Mouse (Mus musculus): ENCODE measurements around the gene Imp3. TPM values are rescaled to one million over a fixed set of nuclear protein-coding genes. Genes with fewer than 3 reads are reported as not detected.

Gene Imp3
- polyA plus RNA-seq, 1 experiment from 2014 or later: 74.3 TPM

GRCm38 (mm10) chr9:56975199-56975598, 37.9 kb downstream of the Imp3 start:
- H3K9me3 ChIP-seq: no peaks in the 10 kb centered on the region
- ATAC-seq (ENCODE audit: insufficient number of reproducible peaks, insufficient read depth, low FRiP score, low TSS enrichment): no peak
- no peak overlapping the region for H3K4me3 ChIP-seq
- 82% methylated on average over 3 of the region's 3 CpGs for WGBS
- H3K27me3 ChIP-seq: no peaks in the 10 kb centered on the region
- no peak overlapping the region for H3K9ac ChIP-seq
- H3K4me1 ChIP-seq: no peaks in the 10 kb centered on the region
- H3K27ac ChIP-seq: no peak overlapping the region
- no peak overlapping the region for H3K4me2 ChIP-seq (replicated peaks)
- H3K36me3 ChIP-seq: peaks cover 14% of the 10 kb centered on the region

GRCm38 (mm10) chr9:56980186-56980585, 42.9 kb downstream of the Imp3 start:
- Histone ChIP-seq H3K9ac (no peak overlapping the region), H3K27me3 (no peaks in the 10 kb centered on the region), H3K36me3 (peaks cover 12% of the 10 kb centered on the region; the same call in 1 of the 2 replicates), H3K9me3 (no peaks in the 10 kb centered on the region), H3K4me3 (no peak overlapping the region), H3K4me1 (no peaks in the 10 kb centered on the region), H3K27ac (no peak overlapping the region), H3K4me2 (replicated peaks) (no peak overlapping the region)
- ATAC-seq (ENCODE audit: insufficient number of reproducible peaks, insufficient read depth, low FRiP score, low TSS enrichment): no peak
- 91% methylated on average over 6 of the region's 6 CpGs for WGBS

- Histone ChIP-seq H3K27me3 (no peaks in the 10 kb centered on the region), H3K36me3 (peaks cover 12% of the 10 kb centered on the region; the same call in 1 of the 2 replicates)
- WGBS: 69% methylated on average over 1 of the region's 1 CpGs
These were observed 44.2 kb downstream of the Imp3 start for GRCm38 (mm10) chr9:56981502-56981901.

More at GRCm38 (mm10) chr9:56981502-56981901, 44.2 kb downstream of the Imp3 start:
- Histone ChIP-seq H3K4me3 (no peak overlapping the region), H3K4me2 (replicated peaks) (no peak overlapping the region), H3K9ac (no peak overlapping the region), H3K27ac (no peak overlapping the region), H3K9me3 (no peaks in the 10 kb centered on the region), H3K4me1 (no peaks in the 10 kb centered on the region)
- ATAC-seq (ENCODE audit: insufficient number of reproducible peaks, insufficient read depth, low FRiP score, low TSS enrichment): no peak

Other genes starting within 250 kb of the Imp3 start
- 6.8 TPM in 2 replicates for gene Lingo1, start 141.0 kb upstream of the Imp3 start, polyA plus RNA-seq (2016; fragmentation: Nextera tagmentation; extraction: Ambion mirVana)
- gene Odf3l1, start 72.8 kb upstream of the Imp3 start, polyA plus RNA-seq (2016; fragmentation: Nextera tagmentation; extraction: Ambion mirVana): 0.40 and 0.56 TPM in 2 replicates
- 9.1 and 10.8 TPM in 2 replicates for gene Cspg4, start 72.4 kb upstream of the Imp3 start, polyA plus RNA-seq (2016; fragmentation: Nextera tagmentation; extraction: Ambion mirVana)
- 13.8 and 14.4 TPM in 2 replicates for gene Snx33, start 9.1 kb upstream of the Imp3 start, polyA plus RNA-seq (2016; fragmentation: Nextera tagmentation; extraction: Ambion mirVana)
- 27.3 and 29.1 TPM in 2 replicates for gene Snupn, start 13.4 kb downstream of the Imp3 start, polyA plus RNA-seq (2016; fragmentation: Nextera tagmentation; extraction: Ambion mirVana)
- gene Ptpn9, start 57.4 kb downstream of the Imp3 start, polyA plus RNA-seq (2016; fragmentation: Nextera tagmentation; extraction: Ambion mirVana): 42.5 and 43.4 TPM in 2 replicates
- 41.7 and 48.2 TPM in 2 replicates for gene Sin3a, start 134.6 kb downstream of the Imp3 start, polyA plus RNA-seq (2016; fragmentation: Nextera tagmentation; extraction: Ambion mirVana)
- gene Man2c1, start 193.2 kb downstream of the Imp3 start, polyA plus RNA-seq (2016; fragmentation: Nextera tagmentation; extraction: Ambion mirVana): 70.2 and 88.8 TPM in 2 replicates
- gene Neil1, start 210.8 kb downstream of the Imp3 start, polyA plus RNA-seq (2016; fragmentation: Nextera tagmentation; extraction: Ambion mirVana): 8.4 and 9.7 TPM in 2 replicates
- gene Commd4, start 220.9 kb downstream of the Imp3 start, polyA plus RNA-seq (2016; fragmentation: Nextera tagmentation; extraction: Ambion mirVana): 94.0 and 100 TPM in 2 replicates